Mouse (Mus musculus) thymus, adult 2 months (tissue): Measurements from ENCODE around the gene Mettl7a2.

Source experiments
- CTCF ChIP-seq: fragments of 200-500 bp; IDR thresholded peaks from 2 replicates; pipeline ENCODE4 v1.5.1; 2012; ENCODE audit warnings: mild to moderate bottlenecking, control low read depth, low read length, moderate library complexity, borderline replicate concordance; ENCODE audit not compliant: control insufficient read depth, poor library complexity, insufficient read depth; ENCODE audit errors: extremely low read depth
- POLR2A ChIP-seq: fragments of 200-500 bp; IDR thresholded peaks from 2 replicates; pipeline ENCODE4 v1.6.1; 2012; ENCODE audit warnings: mild to moderate bottlenecking, low read length, control low read depth, moderate library complexity; ENCODE audit not compliant: control insufficient read depth, poor library complexity, insufficient read depth; ENCODE audit errors: extremely low read depth

GRCm38 (mm10) chr15:100330739-100331138, 22.3 kb upstream of the Mettl7a2 start:
- TF ChIP-seq CTCF (no peak), POLR2A (no peak)
